Mouse (Mus musculus) G1E (cell line): ENCODE measurements at regions not wholly inside any gene's neighbourhood (a gene's known extent, or its start where the extent isn't known, plus 50 kb on each side); places are given as distances from the start of the nearest gene placed in this dataset.

Source experiments
- ATAC-seq: 2 replicates; pipeline ENCODE4 v1.8.0; 2016; ENCODE audit warnings: mild to moderate bottlenecking; ENCODE audit not compliant: insufficient number of reproducible peaks, poor library complexity, low FRiP score, severe bottlenecking; ENCODE audit errors: extremely low read depth
- DNase-seq: peaks from one replicate; pipeline ENCODE4 v3.0.0; 2012; ENCODE audit warnings: low spot score
- H3K27me3 ChIP-seq: 2 replicates; pipeline ENCODE4 v1.6.1; 2012; ENCODE audit warnings: mild to moderate bottlenecking, low read length, inconsistent platforms; ENCODE audit not compliant: insufficient read depth
- H3K36me3 ChIP-seq: replicated peaks from 2 replicates; pipeline ENCODE3; 2012; ENCODE audit warnings: mild to moderate bottlenecking, inconsistent platforms
- H3K4me1 ChIP-seq: 2 replicates; pipeline ENCODE4 v1.6.1; 2012; ENCODE audit warnings: low read depth, low read length, inconsistent platforms, mixed read lengths; ENCODE audit not compliant: insufficient read depth
- H3K4me3 ChIP-seq: 2 replicates; pipeline ENCODE4 v1.5.1; 2012; ENCODE audit warnings: low read depth, mild to moderate bottlenecking, inconsistent platforms, low read length, moderate library complexity, mixed read lengths
- H3K9me3 ChIP-seq: replicated peaks from 2 replicates; pipeline ENCODE4 v1.6.1; 2012; ENCODE audit warnings: inconsistent platforms
- CTCF ChIP-seq: IDR thresholded peaks from 2 replicates; pipeline ENCODE4 v1.5.1; 2012; ENCODE audit warnings: low read depth, low read length, inconsistent platforms, mixed read lengths
- GATA1 ChIP-seq: IDR thresholded peaks from 2 replicates; pipeline ENCODE4 v1.6.1; 2012; ENCODE audit warnings: borderline replicate concordance, low read length, inconsistent platforms, mixed read lengths
- GATA2 ChIP-seq: IDR thresholded peaks from 2 replicates; pipeline ENCODE4 v1.6.1; 2012; ENCODE audit warnings: low read depth, low read length, inconsistent platforms, borderline replicate concordance
- POLR2AphosphoS5 ChIP-seq: IDR thresholded peaks from 2 replicates; pipeline ENCODE4 v1.6.1; 2012; ENCODE audit warnings: low read depth, low read length, inconsistent platforms; ENCODE audit not compliant: insufficient replicate concordance
- TAL1 ChIP-seq: conservative IDR thresholded peaks from 2 replicates; pipeline ENCODE4 v1.6.1; 2012; ENCODE audit warnings: low read depth, low read length, inconsistent platforms, mixed read lengths

- no peak for TF ChIP-seq CTCF
- TF ChIP-seq GATA1, result no peak
- no peak for TF ChIP-seq TAL1
- no peak for TF ChIP-seq GATA2
- TF ChIP-seq POLR2AphosphoS5, result no peak
- ATAC-seq (no peak), DNase-seq (no peak)
- H3K27me3 ChIP-seq, result no peaks in the 10 kb centered on the region
- peaks cover 3% of the 10 kb centered on the region; the same call in 1 of the 2 replicates for H3K9me3 ChIP-seq
- peaks cover 49% of the 10 kb centered on the region for H3K4me1 ChIP-seq
- H3K36me3 ChIP-seq, result no peaks in the 10 kb centered on the region
- H3K4me3 ChIP-seq, result no peak overlapping the region
These were observed 143.3 kb downstream of the Kdr start for GRCm38 (mm10) chr5:75834766-75835555.

GRCm38 (mm10) chr5:75832341-75832740 lies 145.9 kb downstream of the Kdr start:
- H3K4me1 ChIP-seq, result peaks cover 61% of the 10 kb centered on the region
- ATAC-seq (no peak), DNase-seq (no peak)
- H3K36me3 ChIP-seq, result no peaks in the 10 kb centered on the region
- peaks cover 3% of the 10 kb centered on the region; the same call in 1 of the 2 replicates for H3K9me3 ChIP-seq
- no peaks in the 10 kb centered on the region for H3K27me3 ChIP-seq
- no peak for TF ChIP-seq GATA2
- no peak for TF ChIP-seq TAL1
- no peak for TF ChIP-seq POLR2AphosphoS5
- TF ChIP-seq GATA1, result no peak
- TF ChIP-seq CTCF, result no peak
- no peak overlapping the region for H3K4me3 ChIP-seq

- Histone ChIP-seq H3K4me1 (peaks cover 82% of the 10 kb centered on the region), H3K9me3 (no peaks in the 10 kb centered on the region), H3K4me3 (peak overlapping the region; percentile 54; the same call in 1 of the 2 replicates), H3K36me3 (no peaks in the 10 kb centered on the region), H3K27me3 (no peaks in the 10 kb centered on the region)
- TF ChIP-seq CTCF, result no peak
- peak; percentile 32; the same call in 1 of the 2 replicates for TF ChIP-seq TAL1
- TF ChIP-seq GATA2, result no peak
- no peak for TF ChIP-seq GATA1
- TF ChIP-seq POLR2AphosphoS5, result no peak
- peak; percentile 73 for ATAC-seq
- DNase-seq, result peak; percentile 56
These were observed 148.2 kb downstream of the Kdr start for GRCm38 (mm10) chr5:75829850-75830625.

- DNase-seq, result no peak
These were observed 149.9 kb downstream of the Kdr start for GRCm38 (mm10) chr5:75828332-75828731.

GRCm38 (mm10) chr5:75826283-75827098 lies 151.8 kb downstream of the Kdr start:
- Histone ChIP-seq H3K4me3 (peak overlapping the region; percentile 31; the same call in 1 of the 2 replicates), H3K4me1 (peaks cover 74% of the 10 kb centered on the region), H3K36me3 (no peaks in the 10 kb centered on the region), H3K9me3 (no peaks in the 10 kb centered on the region), H3K27me3 (no peaks in the 10 kb centered on the region)
- DNase-seq (peak; percentile 44), ATAC-seq (peak; percentile 62)
- TF ChIP-seq GATA1, result no peak
- TF ChIP-seq POLR2AphosphoS5, result no peak
- TF ChIP-seq TAL1, result no peak
- TF ChIP-seq CTCF, result no peak
- TF ChIP-seq GATA2, result no peak

More at GRCm38 (mm10) chr5:75828332-75828731, 149.9 kb downstream of the Kdr start:
- Histone ChIP-seq H3K9me3 (no peaks in the 10 kb centered on the region), H3K27me3 (no peaks in the 10 kb centered on the region), H3K36me3 (no peaks in the 10 kb centered on the region), H3K4me1 (peaks cover 85% of the 10 kb centered on the region), H3K4me3 (no peak overlapping the region)
- TF ChIP-seq POLR2AphosphoS5 (no peak), GATA1 (no peak), GATA2 (no peak), TAL1 (no peak), CTCF (no peak)
- no peak for ATAC-seq
